Mouse (Mus musculus) liver, postnatal 0 days (tissue): Measurements from ENCODE around the gene Grid1.

Source experiments
- CTCF ChIP-seq: sonication (generic); IDR thresholded peaks from 2 replicates; pipeline ENCODE4 v1.5.1; 2016; ENCODE audit warnings: antibody characterized with exemption, low read depth
- EP300 ChIP-seq: IDR thresholded peaks from 2 replicates; pipeline ENCODE4 v1.6.1; 2016; ENCODE audit warnings: antibody characterized with exemption, low read depth, mild to moderate bottlenecking

GRCm38 (mm10) chr14:34925021-34925420, 105.1 kb downstream of the Grid1 start:
- no peak for TF ChIP-seq CTCF
- no peak for TF ChIP-seq EP300
